Mouse (Mus musculus): ENCODE results near the gene Parp6. TPM values are rescaled to one million over a fixed set of nuclear protein-coding genes. Genes with fewer than 3 reads are reported as not detected.
A peak's percentile ranks its signal among the peaks of the same experiment; 100 is the strongest.

The Parp6 gene
- total RNA-seq, 1 experiment from 2014 or later = 29.7 TPM

DNA sequence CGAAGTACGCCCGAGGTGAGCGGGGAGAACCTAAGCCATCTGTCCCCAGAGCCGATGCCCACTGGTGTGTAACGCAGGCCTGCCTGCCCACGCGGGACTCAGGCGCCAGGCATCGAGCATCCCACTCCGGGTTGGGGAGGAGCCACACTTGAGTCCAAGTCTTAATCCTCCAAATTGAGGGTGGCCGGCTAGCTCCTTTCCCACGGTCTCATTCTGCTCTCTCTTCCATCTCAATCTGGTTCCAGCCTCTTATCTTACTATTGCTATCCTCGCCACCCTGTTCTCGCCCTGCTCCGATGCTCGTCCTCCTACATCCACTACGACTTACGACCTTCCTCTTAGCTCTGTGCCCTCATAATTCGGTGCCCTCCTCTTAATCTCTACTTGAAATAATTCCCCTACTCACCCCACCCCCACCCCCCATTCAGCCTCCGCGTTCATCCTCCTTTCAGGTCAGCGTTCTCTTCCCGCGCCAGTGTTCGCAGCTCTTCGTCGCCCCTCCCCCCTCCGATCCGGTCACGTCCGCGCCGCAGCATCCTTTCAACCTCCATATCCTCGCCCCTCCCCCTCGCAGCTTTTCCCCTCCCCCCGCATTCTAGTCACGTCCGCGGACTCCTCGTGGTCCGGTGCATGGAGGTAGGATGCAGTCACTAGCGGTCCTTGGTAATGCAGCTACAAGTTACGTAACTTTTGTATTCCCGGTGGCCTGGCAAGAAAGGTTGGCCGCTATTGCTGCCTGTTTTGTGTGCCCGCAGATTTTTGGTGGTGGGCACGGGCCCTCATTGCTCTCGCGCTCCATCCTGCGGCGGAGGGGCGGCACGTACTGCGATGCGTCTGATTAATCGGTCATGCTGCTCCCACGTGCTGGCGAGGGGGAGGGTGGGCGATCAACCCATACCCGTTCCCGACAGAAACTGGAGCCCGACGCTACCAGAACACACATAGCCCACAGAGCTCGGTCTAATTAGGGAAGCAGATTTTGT lies 39.8 kb downstream of the Parp6 start:
- peak; percentile 81 for DNase-seq

DNA sequence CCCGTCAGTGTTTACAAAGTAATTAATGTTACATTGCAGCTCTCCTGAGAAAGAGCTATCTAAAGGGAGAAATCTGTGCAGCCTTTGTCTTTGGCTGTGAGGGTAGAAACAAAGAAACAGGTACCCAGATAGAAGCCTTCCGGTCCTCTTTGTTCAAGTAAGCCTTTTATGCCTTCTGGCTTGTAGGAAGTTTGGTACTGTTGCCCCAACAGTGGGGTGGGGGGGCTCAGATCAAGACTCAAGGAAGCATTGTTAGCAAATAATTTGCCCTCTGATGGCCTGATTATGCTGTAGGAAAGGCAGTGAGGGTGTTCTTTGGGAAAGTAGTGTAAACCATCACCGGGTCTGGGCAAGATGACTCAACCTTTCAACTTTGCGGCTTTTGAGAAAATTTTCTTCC lies 41.1 kb downstream of the Parp6 start:
- no peak for DNase-seq

DNA sequence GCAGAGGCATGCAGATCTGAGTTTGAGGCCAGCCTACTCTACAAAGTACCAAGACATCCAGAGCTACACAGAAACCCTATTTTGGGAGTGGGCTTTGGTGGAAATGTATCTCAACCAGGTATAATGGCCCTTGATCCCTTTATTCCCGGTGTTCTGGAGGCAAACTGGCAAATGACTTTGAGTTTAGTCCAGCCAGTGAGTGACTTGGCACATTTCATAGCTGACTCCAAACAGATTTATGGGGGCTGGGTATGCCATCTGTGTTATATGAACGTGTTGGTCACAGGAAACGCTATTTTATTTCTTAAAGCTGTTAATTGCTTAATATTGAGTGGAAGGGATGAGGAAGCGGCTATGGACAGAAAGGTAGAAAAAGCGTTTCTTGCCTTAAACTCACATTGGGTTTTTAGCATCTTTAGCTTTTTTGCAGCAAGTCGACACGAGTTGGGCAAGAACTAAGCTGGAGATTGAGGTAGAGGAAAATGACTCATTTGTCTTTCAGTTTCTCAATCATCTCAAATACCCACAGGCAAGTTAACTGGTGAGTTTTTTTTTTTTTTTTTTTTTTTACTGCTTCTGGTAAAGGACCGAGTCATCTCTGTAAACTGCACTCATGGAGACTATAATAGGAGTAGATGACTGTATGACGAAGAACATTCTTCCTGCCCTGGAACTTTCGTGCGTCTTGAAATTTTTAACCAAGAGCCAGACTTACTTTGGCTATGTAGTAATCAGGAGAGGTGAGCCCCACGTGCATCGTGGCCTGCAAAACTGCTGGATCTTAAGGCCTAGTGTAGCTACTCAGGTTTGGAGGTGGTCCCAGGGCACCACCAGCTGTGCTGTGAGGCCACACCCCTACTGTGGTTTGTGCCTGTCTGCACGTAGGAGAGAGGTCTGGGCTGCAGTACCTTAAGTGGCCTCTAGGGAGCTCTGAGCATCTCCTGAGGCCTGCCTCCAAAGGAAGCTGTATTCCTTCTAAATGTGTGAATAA lies 42.2 kb downstream of the Parp6 start:
- DNase-seq = peak; percentile 70

DNA sequence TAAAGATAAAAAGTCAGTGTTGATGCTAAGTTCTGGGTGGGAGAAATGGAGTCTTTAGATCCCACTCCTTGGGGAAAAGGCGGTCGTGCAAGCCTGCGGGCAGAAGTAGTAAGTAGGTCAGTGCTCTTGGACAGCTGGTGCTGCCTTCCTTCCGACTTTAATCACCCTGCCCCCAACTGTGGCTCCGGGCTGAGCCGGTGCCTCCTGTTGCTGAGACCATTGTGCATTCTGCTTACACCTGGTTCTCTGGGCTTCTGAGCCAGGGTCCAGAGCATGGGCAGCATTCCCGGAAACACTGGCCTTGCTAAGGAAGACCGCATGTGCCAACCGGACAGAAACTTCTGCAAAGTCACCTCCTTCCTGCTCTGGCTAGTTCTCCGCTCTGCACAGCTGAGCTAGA lies 43.3 kb downstream of the Parp6 start:
- DNase-seq = peak; percentile 57

DNA sequence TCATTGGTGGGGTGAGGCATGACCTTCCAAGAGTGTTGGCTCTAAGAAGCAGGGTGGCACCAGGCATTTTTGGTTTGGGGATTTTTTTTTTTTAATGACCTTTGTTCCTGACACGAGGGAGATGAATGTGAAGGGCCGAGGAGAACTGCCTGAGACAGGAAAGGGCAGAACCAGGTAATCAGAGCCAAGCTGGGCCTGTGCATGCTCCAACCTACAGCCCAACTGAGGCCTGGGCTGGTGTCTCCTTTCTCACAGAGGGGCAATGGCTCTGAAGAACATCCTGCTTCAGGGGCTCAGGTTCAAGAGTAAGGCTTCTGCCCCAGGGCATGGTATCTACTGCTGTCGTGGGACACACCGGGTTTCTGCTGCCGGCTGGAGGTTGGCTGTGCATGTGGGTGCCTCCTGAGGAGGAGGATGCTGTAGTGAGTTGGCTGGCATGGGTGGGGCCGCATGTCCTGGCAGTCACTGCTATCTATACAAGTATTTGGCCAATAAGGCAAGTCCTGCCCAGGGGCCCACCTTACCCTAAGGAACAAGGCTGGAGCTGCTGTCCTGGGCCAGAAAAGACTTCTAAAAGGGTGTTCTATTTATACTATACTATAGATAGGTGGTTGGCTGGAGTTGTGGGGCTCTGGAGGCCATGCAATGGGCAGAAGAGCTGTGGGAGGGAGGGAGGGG lies 44.4 kb downstream of the Parp6 start:
- no peak for DNase-seq

DNA sequence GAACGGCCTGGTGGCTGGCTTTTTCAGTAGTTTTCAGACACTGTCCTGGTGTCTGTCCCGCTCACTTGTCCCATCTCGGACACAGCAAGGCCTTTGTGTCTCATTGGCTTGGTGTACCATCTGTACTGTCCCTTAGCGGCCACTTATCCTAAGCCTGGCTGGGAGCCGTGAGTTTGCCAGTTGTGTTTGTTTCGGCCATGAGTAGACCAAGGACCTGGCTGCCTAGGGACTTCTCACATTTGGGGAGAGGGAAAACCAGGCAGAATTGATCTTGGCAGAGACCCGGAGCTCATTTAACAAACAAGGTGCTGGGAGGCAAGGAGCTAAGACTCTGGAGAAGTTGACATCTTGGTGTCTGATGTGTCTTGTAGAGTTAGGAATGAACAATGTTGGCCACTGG lies 46.1 kb downstream of the Parp6 start:
- no peak for DNase-seq

DNA sequence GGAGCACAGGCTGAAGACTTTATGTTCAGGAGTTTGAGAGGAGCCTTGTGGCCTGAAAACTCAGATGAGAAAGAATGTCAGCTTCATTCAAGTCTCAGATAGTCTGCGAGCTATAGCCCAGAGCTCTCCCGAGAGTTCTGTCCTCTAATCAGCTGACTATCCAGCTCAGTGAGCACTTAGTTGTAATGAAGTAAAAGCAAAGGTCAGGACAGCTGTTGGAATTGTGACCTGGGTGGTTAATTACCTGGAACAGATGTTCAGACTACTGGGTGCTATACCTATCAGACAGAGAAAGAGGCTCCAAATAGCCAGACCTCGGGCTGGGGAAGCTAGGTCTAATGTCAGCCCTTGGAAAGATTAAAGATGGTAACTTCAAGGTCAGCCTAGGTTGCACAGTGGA lies 46.9 kb downstream of the Parp6 start:
- DNase-seq = no peak

DNA sequence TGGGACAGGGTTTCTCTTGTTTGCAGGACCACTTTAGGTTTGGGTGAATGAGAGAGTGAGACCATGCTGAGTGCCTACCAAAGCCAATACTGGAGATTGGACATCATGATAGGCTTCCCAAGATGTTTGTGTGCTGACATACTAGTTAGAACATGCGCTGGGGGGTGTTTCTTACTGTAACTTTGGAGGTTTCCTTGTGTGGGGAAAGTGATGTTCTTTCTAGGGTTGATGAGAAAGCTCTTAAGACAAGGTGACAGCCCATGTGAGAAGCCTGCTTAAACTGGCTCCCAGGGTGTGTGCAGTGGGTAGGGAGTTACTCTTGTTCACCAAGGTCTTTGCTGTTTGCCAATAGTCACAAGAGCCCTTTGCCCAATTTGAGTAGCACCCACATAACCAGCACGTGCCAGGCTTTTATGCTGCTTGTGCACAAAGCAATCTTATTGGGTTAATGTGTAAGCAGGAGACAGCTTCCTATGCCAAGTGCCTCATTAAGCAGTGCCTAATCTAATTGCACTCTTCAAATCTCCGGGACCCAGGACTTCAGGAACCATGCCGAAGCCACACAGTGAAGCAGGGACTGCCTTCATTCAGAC lies 47.7 kb downstream of the Parp6 start:
- DNase-seq = no peak

DNA sequence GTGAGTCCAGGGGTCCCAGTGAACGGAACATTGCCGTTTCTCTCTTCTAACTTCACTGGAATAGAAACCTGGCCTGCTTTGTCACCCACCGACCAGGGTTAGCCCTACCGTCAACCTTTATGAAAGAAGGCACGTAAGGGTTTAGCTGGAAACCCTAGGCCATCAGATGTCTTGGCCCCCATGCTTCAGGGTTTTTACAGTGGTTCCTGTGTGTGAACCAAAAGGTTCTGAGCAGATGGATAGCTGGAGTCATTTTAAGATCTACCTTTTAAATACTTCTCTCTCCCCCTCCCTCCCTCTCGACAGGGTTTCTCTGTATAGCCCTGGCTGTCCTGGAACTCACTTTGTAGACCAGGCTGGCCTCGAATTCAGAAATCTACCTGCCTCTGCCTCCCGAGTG lies 48.9 kb downstream of the Parp6 start:
- no peak for DNase-seq

DNA sequence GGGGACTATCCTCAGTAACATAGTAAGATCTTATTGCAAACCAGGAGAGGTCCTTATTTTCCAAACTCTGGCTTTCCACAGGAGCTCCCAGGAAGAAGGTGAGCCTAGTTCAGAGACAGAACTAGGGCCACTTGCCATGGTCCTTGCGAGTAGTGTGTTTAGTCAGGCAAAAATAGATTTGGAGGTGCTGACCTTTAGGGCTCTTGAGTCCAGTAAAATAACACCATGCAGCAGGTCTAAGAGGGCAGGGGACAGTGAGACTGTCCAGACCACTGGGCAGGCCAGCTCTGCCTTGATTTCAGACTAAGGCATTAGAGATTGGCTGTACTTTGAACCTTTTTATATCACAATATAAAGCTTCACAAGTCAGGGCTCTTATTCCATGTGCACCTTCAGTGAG lies 49.7 kb downstream of the Parp6 start:
- no peak for DNase-seq

DNA sequence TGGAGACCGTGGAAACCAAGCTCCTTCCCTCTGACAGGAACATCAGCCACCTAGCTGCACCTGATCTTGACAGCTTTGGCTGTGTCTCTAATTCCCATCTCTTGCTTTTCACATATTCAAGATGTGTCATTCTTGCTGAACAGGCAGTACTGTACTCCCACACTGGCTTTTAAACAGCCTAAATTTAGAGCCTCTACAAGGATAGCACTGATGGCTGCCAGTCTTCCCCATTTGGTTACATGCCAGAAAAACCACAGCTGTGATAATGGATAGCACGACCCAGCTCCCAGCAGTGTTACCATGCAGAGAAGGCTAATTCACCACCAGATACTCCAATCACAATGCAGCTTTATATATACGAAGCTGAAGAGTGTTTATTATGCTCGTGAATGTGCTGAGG lies 50.2 kb downstream of the Parp6 start:
- no peak for DNase-seq

DNA sequence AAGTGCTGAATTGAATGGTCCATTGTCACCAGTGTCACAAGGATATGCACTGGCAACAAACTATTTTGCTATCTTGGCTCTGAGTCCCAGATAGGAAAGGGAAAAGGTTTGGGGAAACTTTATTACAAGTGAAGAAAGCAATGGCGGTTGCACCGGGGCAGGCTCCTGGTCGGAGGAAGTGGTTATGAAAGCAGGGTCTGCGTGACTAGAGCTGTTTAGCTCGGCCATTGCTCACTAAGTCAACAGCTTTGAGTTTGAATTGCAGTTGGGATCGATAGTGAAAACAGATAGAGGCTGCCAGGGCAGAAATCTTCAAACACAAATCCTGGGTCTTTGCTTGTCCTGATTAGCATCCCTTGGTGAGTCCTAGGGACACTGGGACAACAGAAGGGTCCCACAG lies 50.8 kb downstream of the Parp6 start:
- DNase-seq = no peak

DNA sequence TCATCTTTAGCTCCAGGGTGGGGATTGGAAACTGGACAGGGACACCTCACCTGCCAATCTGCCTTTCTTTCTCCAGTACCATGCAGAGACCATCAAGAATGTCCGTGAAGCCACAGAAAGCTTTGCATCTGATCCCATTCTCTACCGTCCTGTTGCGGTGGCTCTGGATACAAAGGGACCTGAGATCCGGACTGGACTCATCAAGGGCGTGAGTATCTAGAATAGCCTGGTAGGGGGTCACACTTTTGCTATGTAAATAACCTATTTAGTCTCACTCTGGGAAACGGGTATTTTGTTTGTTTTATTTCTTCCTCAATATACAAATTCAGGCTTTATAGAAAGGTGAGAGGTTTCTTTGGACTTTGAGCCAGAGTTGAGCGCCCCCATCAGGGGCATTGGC lies 51.4 kb downstream of the Parp6 start:
- DNase-seq = no peak

DNA sequence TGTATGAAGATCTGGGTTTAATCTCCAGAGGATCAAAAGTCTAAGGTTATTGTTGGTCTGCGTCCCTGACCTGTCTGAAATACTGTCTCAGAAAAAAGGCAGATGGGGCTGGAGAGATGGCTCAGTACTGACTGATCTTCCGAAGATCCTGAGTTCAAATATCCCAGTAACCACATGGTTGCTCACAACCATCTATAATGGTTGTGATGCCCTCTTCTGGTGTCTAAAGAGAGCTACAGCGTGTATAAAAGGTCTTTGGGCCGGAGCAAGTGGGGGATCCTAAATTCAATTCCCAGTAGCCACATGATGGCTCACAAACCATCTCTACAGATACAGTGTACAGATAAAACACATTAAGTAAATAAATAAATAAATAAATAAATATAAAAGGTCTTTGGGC lies 52.1 kb downstream of the Parp6 start:
- no peak for DNase-seq

DNA sequence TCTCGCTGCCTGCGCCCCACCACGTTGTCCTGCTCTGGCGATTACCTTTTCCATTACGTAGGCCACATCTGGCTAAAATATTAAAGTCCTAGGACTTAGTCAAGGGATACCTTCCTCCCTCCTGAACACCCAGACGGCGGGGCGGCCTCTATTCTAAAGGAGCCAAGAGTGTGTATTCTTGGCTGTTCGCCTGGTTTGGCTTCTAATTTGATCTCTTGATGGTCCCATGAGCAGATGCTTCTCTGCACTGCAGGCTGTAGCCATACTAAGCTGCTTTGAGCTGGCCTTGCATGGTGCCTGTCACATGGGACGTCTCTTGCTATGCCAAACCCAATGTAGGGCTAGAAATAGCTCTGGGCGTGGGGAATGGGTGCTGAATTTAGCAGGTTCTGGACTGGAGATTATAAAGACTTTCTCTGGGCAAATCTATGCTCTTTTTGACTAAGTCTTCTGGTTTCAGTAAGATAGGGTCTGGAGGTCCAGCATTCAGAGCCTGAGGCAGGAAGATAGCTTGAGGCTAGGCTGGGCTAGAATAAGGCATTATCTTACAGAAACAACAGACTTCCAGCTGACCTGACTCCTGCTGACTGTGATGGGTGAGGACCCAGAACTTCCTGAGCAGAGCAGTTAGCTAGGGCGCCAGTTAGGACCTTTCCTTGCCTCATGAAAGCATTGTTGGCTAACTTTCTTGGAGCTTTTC lies 55.3 kb downstream of the Parp6 start:
- DNase-seq = no peak

DNA sequence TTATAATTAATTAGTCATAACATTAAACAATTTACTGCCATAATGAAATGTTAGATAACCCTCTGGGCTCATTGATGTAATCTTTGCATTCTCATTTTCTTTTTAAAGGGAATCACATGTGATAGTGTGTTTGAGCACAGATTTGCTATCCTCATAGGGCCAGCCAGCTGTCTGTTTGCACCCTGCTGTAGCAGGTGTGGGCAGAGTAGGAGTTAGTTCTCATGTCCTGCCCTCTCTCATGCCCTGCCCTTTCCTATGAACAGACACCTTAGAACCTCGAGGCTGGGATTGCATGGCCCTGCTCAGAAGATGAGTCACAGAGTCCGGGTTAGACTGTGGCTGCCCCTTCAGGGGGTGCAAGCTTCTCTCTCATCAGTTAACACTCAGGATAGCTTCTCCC lies 56.3 kb downstream of the Parp6 start:
- DNase-seq = no peak

DNA sequence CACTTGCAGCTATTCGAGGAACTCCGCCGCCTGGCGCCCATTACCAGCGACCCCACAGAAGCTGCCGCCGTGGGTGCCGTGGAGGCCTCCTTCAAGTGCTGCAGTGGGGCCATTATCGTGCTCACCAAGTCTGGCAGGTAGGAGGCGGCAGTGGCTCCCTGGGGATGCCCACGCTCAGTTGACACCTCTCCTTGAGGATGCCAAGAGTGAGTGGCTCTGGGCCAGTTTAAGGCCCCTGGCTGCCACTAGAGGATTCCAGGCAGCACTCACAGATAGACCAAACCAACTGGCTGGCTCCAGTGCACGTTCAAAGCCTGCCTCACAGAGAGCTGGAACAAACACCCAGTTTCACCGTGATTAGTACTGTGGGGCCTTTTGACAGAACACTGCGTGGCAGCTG lies 58.5 kb downstream of the Parp6 start:
- DNase-seq = no peak

DNA sequence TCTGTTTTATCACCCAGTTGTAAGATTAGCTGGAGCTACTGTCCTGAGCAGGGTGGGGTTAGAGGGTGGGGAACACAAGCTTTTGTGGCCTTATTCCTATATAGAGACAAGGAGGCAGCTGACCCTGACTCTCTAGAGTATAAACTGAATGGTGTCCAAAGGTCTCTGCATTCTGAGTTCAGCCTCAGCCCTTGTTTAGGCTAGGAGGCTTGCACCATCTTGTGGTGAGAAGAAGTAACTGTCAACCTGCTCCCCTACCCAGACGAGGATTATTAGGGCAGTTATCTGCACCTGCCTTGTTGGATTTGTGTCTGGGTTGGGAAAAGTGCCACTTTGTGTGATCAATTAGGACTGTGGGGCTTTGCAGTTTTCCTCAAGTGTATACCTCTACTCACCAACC lies 61.2 kb downstream of the Parp6 start:
- no peak for DNase-seq

DNA sequence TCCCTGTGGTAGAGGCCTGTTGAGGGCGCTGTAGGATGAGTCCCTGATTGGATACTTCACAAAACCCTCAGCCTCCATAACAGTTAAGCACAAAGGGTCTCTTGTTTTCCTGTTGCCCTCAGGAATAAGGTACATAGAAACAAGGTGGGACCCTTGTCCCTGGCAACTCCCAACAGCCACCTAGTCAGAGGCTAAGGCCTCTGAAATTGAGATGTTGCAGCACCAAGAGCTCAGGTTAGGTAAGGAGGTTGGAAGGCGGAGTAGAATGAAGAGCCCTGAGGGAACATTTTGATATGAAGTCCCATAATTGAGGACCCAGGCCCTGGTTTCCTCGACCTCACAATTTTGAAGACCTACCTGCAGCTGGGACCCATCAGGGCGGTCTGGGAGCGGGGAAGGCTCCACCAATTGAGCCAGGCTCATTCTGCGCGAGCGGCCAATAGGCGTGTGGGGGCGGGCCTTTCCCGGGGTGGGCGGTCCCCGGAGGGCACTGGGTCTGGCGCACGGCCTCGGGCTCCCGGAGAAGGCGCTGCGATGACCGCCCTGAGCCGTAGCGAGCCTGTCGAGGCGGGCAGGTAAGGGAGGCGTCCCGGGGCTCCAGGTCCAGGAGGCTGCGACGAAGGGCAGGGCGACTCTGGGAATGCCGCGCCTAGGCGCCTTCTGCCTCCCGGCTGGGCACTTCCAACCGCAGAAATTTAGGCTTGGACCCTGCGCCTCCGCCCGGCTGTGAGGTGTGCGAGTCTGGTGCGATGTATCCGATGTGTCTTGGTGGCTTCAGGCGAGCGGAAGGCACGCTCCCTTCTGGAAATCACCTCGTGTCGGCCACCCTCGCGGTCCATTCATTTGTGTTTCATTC lies 62.8 kb downstream of the Parp6 start, which contains the start of gene Gramd2:
Gene Gramd2 (plus strand): TSS at position 467 of the 856 bp plus-strand sequence.
- peak; percentile 91 for DNase-seq

DNA sequence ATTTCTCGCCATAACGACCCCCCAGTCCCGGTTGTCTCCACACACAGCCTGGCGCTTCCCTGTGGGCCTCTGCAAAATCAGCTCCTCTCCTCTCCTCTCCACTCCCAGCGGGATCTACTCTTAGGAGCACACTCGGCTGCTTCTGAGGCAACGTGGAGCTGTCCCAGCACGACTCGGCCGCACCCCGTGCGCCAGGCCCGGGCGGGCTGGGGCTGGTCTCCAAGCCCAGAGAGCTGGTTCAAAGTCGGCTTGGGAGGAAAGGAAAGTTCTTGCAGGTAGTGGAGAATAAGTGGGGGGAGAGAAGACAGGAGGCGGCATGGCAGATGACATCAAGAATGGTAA lies 63.4 kb downstream of the Parp6 start:
- no peak for DNase-seq

All from adrenal gland, postnatal 25 days (tissue).